Mouse (Mus musculus) myocyte (in vitro differentiated cells): ENCODE measurements around the gene Hltf.

Experiments used
- E2F4 ChIP-seq: IDR thresholded peaks from one replicate; pipeline ENCODE4 v1.6.1; 2011; ENCODE audit warnings: mild to moderate bottlenecking, control low read depth, moderate library complexity; ENCODE audit not compliant: insufficient read depth
- MAX ChIP-seq: IDR thresholded peaks from one replicate; pipeline ENCODE4 v1.6.1; 2011; ENCODE audit warnings: low read depth, mild to moderate bottlenecking, control low read depth
- MYOD1 ChIP-seq, 3 experiments: IDR thresholded peaks; one replicate each; pipeline ENCODE4 v1.6.1; 2011; ENCODE audit warnings: control low read depth in 2 of 3, low read depth in 2 of 3, mild to moderate bottlenecking in 2 of 3, moderate library complexity in 1 of 3; ENCODE audit not compliant: insufficient read length in 2 of 3, control insufficient read depth in 1 of 3
- MYOG ChIP-seq, 3 experiments: IDR thresholded peaks; one replicate each; pipeline ENCODE4 v1.6.1; 2011; ENCODE audit warnings: control low read depth in 2 of 3, low read depth in 2 of 3, mild to moderate bottlenecking in 2 of 3; ENCODE audit not compliant: insufficient read length in 2 of 3, control insufficient read depth in 1 of 3, insufficient read depth in 1 of 3
- POLR2A ChIP-seq: IDR thresholded peaks from one replicate; pipeline ENCODE4 v1.6.1; 2011; ENCODE audit warnings: low read depth, mild to moderate bottlenecking, control low read depth, moderate library complexity; ENCODE audit not compliant: insufficient read length
- POLR2AphosphoS2 ChIP-seq: IDR thresholded peaks from one replicate; pipeline ENCODE4 v1.6.1; 2011; ENCODE audit warnings: low read depth, control low read depth; ENCODE audit not compliant: insufficient read length
- REST ChIP-seq: IDR thresholded peaks from one replicate; pipeline ENCODE4 v1.6.1; 2011; ENCODE audit warnings: mild to moderate bottlenecking, control low read depth, moderate library complexity; ENCODE audit not compliant: insufficient read depth, insufficient read length
- SRF ChIP-seq: IDR thresholded peaks from one replicate; pipeline ENCODE4 v1.6.1; 2011; ENCODE audit warnings: low read depth; ENCODE audit not compliant: control insufficient read depth, insufficient read length
- TCF12 ChIP-seq: IDR thresholded peaks from one replicate; pipeline ENCODE4 v1.6.1; 2011; ENCODE audit warnings: mild to moderate bottlenecking, control low read depth; ENCODE audit not compliant: poor library complexity, insufficient read depth, severe bottlenecking
- TCF3 ChIP-seq: IDR thresholded peaks from one replicate; pipeline ENCODE4 v1.6.1; 2011; ENCODE audit warnings: low read depth, control low read depth; ENCODE audit not compliant: insufficient read length
- USF1 ChIP-seq: IDR thresholded peaks from one replicate; pipeline ENCODE4 v1.6.1; 2011; ENCODE audit warnings: low read depth, mild to moderate bottlenecking, control low read depth, moderate library complexity

GRCm38 (mm10) chr3:20111913-20112312 is 54.3 kb downstream of the Hltf start:
- TF ChIP-seq REST: peak; percentile 72
- no peak for TF ChIP-seq POLR2AphosphoS2
- TF ChIP-seq POLR2A: no peak
- no peak for TF ChIP-seq MAX
- TF ChIP-seq TCF3: no peak
- TF ChIP-seq USF1: no peak
- no peak for TF ChIP-seq E2F4
- no peak for TF ChIP-seq MYOG (IDR thresholded peaks at IDR 0.05; ENCODE audit: control insufficient read depth in 1 of 3, insufficient read depth in 1 of 3, insufficient read length in 2 of 3, low read depth in 2 of 3)
- no peak for TF ChIP-seq TCF12
- no peak for TF ChIP-seq SRF
- TF ChIP-seq MYOD1 (IDR thresholded peaks at IDR 0.05; ENCODE audit: control insufficient read depth in 1 of 3, insufficient read length in 2 of 3, low read depth in 2 of 3): no peak
